Mouse (Mus musculus) heart, adult 2 months (tissue): ENCODE results near the gene Olfr776. TPM values are rescaled to one million over a fixed set of nuclear protein-coding genes. Genes with fewer than 3 reads are reported as not detected.

Experiments
- polyA plus RNA-seq: library from polyadenylated mRNA; depleted of rRNA; stranded (reverse); fragments of >200 nt; gene quantifications from 2 replicates; pipeline ENCODE4 v1.2.3, GENCODE M21; 2012; rRNA removed
- total RNA-seq, 2 experiments: library from RNA; stranded (reverse); gene quantifications; 2 replicates each; pipeline ENCODE4 v1.2.3; 2021

The Olfr776 gene
- total and polyA plus RNA-seq, 3 experiments = not detected

Other genes with a start within 250 kb of the Olfr776 start
- not detected for gene Olfr763, start 248.3 kb upstream of the Olfr776 start, total RNA-seq
- not detected in 2 replicates for gene Olfr763, start 248.3 kb upstream of the Olfr776 start, polyA plus RNA-seq
- gene Olfr764-ps1, start 219.2 kb upstream of the Olfr776 start, total RNA-seq = not detected
- gene Olfr764-ps1, start 219.2 kb upstream of the Olfr776 start, polyA plus RNA-seq = not detected in 2 replicates
- gene Olfr765, start 209.1 kb upstream of the Olfr776 start, total RNA-seq = not detected
- not detected in 2 replicates for gene Olfr765, start 209.1 kb upstream of the Olfr776 start, polyA plus RNA-seq
- not detected for gene Olfr766-ps1, start 190.2 kb upstream of the Olfr776 start, total RNA-seq
- gene Olfr766-ps1, start 190.2 kb upstream of the Olfr776 start, polyA plus RNA-seq = not detected in 2 replicates
- gene Olfr767, start 176.2 kb upstream of the Olfr776 start, total RNA-seq = not detected
- gene Olfr767, start 176.2 kb upstream of the Olfr776 start, polyA plus RNA-seq = not detected in 2 replicates
- not detected for gene Olfr768, start 159.8 kb upstream of the Olfr776 start, total RNA-seq
- gene Olfr768, start 159.8 kb upstream of the Olfr776 start, polyA plus RNA-seq = not detected in 2 replicates
- not detected for gene Olfr769, start 141.3 kb upstream of the Olfr776 start, total RNA-seq
- not detected in 2 replicates for gene Olfr769, start 141.3 kb upstream of the Olfr776 start, polyA plus RNA-seq
- gene Olfr770, start 120.1 kb upstream of the Olfr776 start, total RNA-seq = not detected
- gene Olfr770, start 120.1 kb upstream of the Olfr776 start, polyA plus RNA-seq = not detected in 2 replicates
- gene Olfr771, start 94.4 kb upstream of the Olfr776 start, total RNA-seq = not detected
- gene Olfr771, start 94.4 kb upstream of the Olfr776 start, polyA plus RNA-seq = not detected in 2 replicates
- gene Olfr772, start 81.2 kb upstream of the Olfr776 start, total RNA-seq = not detected
- not detected in 2 replicates for gene Olfr772, start 81.2 kb upstream of the Olfr776 start, polyA plus RNA-seq
- not detected for gene Olfr773, start 71.7 kb upstream of the Olfr776 start, total RNA-seq
- not detected in 2 replicates for gene Olfr773, start 71.7 kb upstream of the Olfr776 start, polyA plus RNA-seq
- not detected for gene Olfr774, start 22.9 kb upstream of the Olfr776 start, total RNA-seq
- not detected in 2 replicates for gene Olfr774, start 22.9 kb upstream of the Olfr776 start, polyA plus RNA-seq
- not detected for gene Olfr775, start 10.7 kb upstream of the Olfr776 start, total RNA-seq
- gene Olfr775, start 10.7 kb upstream of the Olfr776 start, polyA plus RNA-seq = not detected in 2 replicates
- not detected for gene Olfr777, start 12.4 kb downstream of the Olfr776 start, total RNA-seq
- gene Olfr777, start 12.4 kb downstream of the Olfr776 start, polyA plus RNA-seq = not detected in 2 replicates
- gene Olfr780, start 59.0 kb downstream of the Olfr776 start, total RNA-seq = not detected
- not detected in 2 replicates for gene Olfr780, start 59.0 kb downstream of the Olfr776 start, polyA plus RNA-seq
- not detected for gene Olfr781, start 69.7 kb downstream of the Olfr776 start, total RNA-seq
- not detected in 2 replicates for gene Olfr781, start 69.7 kb downstream of the Olfr776 start, polyA plus RNA-seq
- gene Olfr782, start 89.7 kb downstream of the Olfr776 start, total RNA-seq = not detected
- gene Olfr782, start 89.7 kb downstream of the Olfr776 start, polyA plus RNA-seq = not detected in 2 replicates
- gene Olfr784, start 125.0 kb downstream of the Olfr776 start, total RNA-seq = under 1 TPM; 0.07 to 0.10 TPM
- 0.06 TPM in 1 of 2 replicates, not detected in the other for gene Olfr784, start 125.0 kb downstream of the Olfr776 start, polyA plus RNA-seq
- gene Olfr785, start 146.3 kb downstream of the Olfr776 start, total RNA-seq = not detected
- not detected in 2 replicates for gene Olfr785, start 146.3 kb downstream of the Olfr776 start, polyA plus RNA-seq
- not detected for gene Olfr786, start 168.2 kb downstream of the Olfr776 start, total RNA-seq
- gene Olfr786, start 168.2 kb downstream of the Olfr776 start, polyA plus RNA-seq = not detected in 2 replicates
- not detected for gene Olfr787, start 202.7 kb downstream of the Olfr776 start, total RNA-seq
- not detected in 2 replicates for gene Olfr787, start 202.7 kb downstream of the Olfr776 start, polyA plus RNA-seq
- not detected for gene Olfr788, start 211.9 kb downstream of the Olfr776 start, total RNA-seq
- not detected in 2 replicates for gene Olfr788, start 211.9 kb downstream of the Olfr776 start, polyA plus RNA-seq
- not detected for gene Olfr789, start 225.6 kb downstream of the Olfr776 start, total RNA-seq
- not detected in 2 replicates for gene Olfr789, start 225.6 kb downstream of the Olfr776 start, polyA plus RNA-seq
- gene Olfr790, start 239.4 kb downstream of the Olfr776 start, total RNA-seq = not detected
- not detected in 2 replicates for gene Olfr790, start 239.4 kb downstream of the Olfr776 start, polyA plus RNA-seq